Mouse (Mus musculus) heart, postnatal 36 days (tissue): ENCODE data around the gene Msl3l2. TPM values are rescaled to one million over a fixed set of nuclear protein-coding genes. Genes with fewer than 3 reads are reported as not detected.

Source experiments
- DNase-seq, 2 experiments: peaks; one replicate each; pipeline ENCODE4 v3.0.0; 2021 to 2022
- intact Hi-C: fragments of 180-260 bp; cut with DNase I; formaldehyde crosslinking; loops from one replicate; pipeline ENCODE4 v1.15.1; 2025
- total RNA-seq, 2 experiments: library from RNA; stranded (reverse); gene quantifications; 2 replicates each; pipeline ENCODE4 v1.2.3; 2021

Gene Msl3l2
- total RNA-seq, 2 experiments from 2014 or later, result 2.8 to 3.2 TPM

- no peak for DNase-seq
- intact Hi-C loops, result no loop called here
Observed at GRCm38 (mm10) chr10:56165758-56166157, 59.0 kb downstream of the Msl3l2 start.

Other genes starting within 250 kb of the Msl3l2 start
- gene Tbc1d32, start 121.8 kb downstream of the Msl3l2 start, total RNA-seq, result 1 to 10 TPM; 3.4 to 3.7 TPM